Mouse (Mus musculus): ENCODE results near the gene Rnf2. TPM values are rescaled to one million over a fixed set of nuclear protein-coding genes. Genes with fewer than 3 reads are reported as not detected.

Rnf2 gene
- total and polyA plus RNA-seq, 3 experiments: 27.5 to 78.2 (median 30.7) TPM

DNA sequence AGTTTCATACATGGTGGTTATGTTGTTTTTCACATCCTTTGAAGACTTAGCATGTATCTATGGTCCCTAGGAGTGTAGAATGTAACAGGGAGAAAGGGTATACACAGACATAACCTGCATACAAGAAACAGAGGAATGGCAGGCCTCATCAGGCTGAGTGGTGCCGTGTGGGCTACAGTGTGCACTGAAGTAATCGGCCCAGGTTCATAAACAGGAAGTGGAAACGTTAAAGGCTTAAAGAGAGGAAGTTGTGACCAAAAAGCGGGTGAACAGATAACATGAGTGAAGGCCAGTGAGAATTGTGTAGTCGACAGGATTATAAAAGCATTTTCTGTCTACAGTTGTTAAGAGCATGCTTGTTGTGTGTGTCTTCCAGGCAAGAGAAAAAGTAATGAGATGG, 43.7 kb downstream of the Rnf2 start:
- H3K36me3 ChIP-seq (ENCODE audit: control insufficient read depth in 1 of 2, insufficient read depth in 2 of 2, low read length in 2 of 2): peaks cover 14 to 17% of the 10 kb centered on the region in 2 experiments
- DNase-seq (ENCODE audit: low read depth, low spot score): peak; percentile 81
- H3K27me3 ChIP-seq (ENCODE audit: control insufficient read depth in 1 of 2, insufficient read depth in 2 of 2, low read length in 2 of 2): no peaks in the 10 kb centered on the region
- H3K9ac ChIP-seq (ENCODE audit: control insufficient read depth, low read depth, low read length, poor library complexity, severe bottlenecking): no peak overlapping the region
- no peak for TF ChIP-seq SMC3 (IDR thresholded peaks at IDR 0.05; ENCODE audit: low read depth, low read length)
- peak; percentile 74 for TF ChIP-seq GATA1 (IDR thresholded peaks at IDR 0.05; ENCODE audit: low read depth, low read length)
- TF ChIP-seq USF1 (IDR thresholded peaks at IDR 0.05; ENCODE audit: low read depth, low read length): no peak
- no peak for TF ChIP-seq MXI1 (IDR thresholded peaks at IDR 0.05; ENCODE audit: low read depth, low read length)
- peak; percentile 74 for TF ChIP-seq ELF1 (IDR thresholded peaks at IDR 0.05; ENCODE audit: low read depth, low read length)
- TF ChIP-seq NELFE (IDR thresholded peaks at IDR 0.05; ENCODE audit: low read depth, low read length): 0 out of 2 replicates have a peak, but pooled peaks have one; percentile 28
- no peak for TF ChIP-seq ZKSCAN1 (IDR thresholded peaks at IDR 0.05; ENCODE audit: low read depth, low read length)
- no peak for TF ChIP-seq MEF2A (IDR thresholded peaks at IDR 0.05; ENCODE audit: extremely low read depth, insufficient replicate concordance, low read depth, low read length, poor library complexity, severe bottlenecking)
- TF ChIP-seq SIN3A (IDR thresholded peaks at IDR 0.05; ENCODE audit: low read length): peak; percentile 54
- TF ChIP-seq EP300 (IDR thresholded peaks at IDR 0.05; ENCODE audit: low read depth in 1 of 2, low read length in 2 of 2): peak; percentile 58 to 62; a peak in 3 of 4 replicates
- TF ChIP-seq POLR2A (IDR thresholded peaks at IDR 0.05; ENCODE audit: control insufficient read depth in 1 of 2, insufficient read depth in 1 of 2, low read depth in 1 of 2, low read length in 2 of 2, poor library complexity in 1 of 2): peak in 1 of 2 experiments; percentile 38; a peak in 2 of 4 replicates
- 0 out of 2 replicates have a peak, but pooled peaks have one; percentile 29 for TF ChIP-seq TBP (IDR thresholded peaks at IDR 0.05; ENCODE audit: low read depth, low read length)
- peak; percentile 72 for TF ChIP-seq MAX (IDR thresholded peaks at IDR 0.05; ENCODE audit: low read length)
- no peak for TF ChIP-seq KAT2A (conservative IDR thresholded peaks at IDR 0.05; ENCODE audit: low read depth, low read length)
- no peak for TF ChIP-seq GABPA (IDR thresholded peaks at IDR 0.05; ENCODE audit: low read depth, low read length)
- TF ChIP-seq HCFC1 (IDR thresholded peaks at IDR 0.05; ENCODE audit: low read depth, low read length): peak; percentile 50
- 0 out of 2 replicates have a peak, but pooled peaks have one; percentile 24 for TF ChIP-seq ETS1 (IDR thresholded peaks at IDR 0.05; ENCODE audit: low read depth, low read length)
- TF ChIP-seq CTCF (IDR thresholded peaks at IDR 0.05 in 2 of 3, conservative IDR thresholded peaks at IDR 0.05 in 1 of 3; ENCODE audit: control insufficient read depth in 1 of 3, insufficient read depth in 1 of 3, low read depth in 2 of 3, low read length in 3 of 3, poor library complexity in 1 of 3, severe bottlenecking in 1 of 3): no peak
- TF ChIP-seq POLR2AphosphoS2 (IDR thresholded peaks at IDR 0.05; ENCODE audit: low read length): no peak
- TF ChIP-seq ZMIZ1 (IDR thresholded peaks at IDR 0.05; ENCODE audit: low read depth, low read length): no peak
- H3K27ac ChIP-seq (ENCODE audit: control insufficient read depth, low read depth, low read length): peak overlapping the region; percentile 65
- H3K4me1 ChIP-seq (ENCODE audit: control insufficient read depth in 1 of 2, insufficient read depth in 2 of 2, low read length in 2 of 2): peaks cover 5 to 10% of the 10 kb centered on the region in 2 experiments; a peak in 3 of 4 replicates
- no peaks in the 10 kb centered on the region for H3K79me2 ChIP-seq (ENCODE audit: control insufficient read depth, insufficient read depth, low read length, poor library complexity)
- no peaks in the 10 kb centered on the region for H3K9me3 ChIP-seq (replicated peaks; ENCODE audit: insufficient read depth, low read length)
- no peak overlapping the region for H3K4me3 ChIP-seq (ENCODE audit: control insufficient read depth in 1 of 2, insufficient read depth in 1 of 2, low read depth in 2 of 2, low read length in 2 of 2)

DNA sequence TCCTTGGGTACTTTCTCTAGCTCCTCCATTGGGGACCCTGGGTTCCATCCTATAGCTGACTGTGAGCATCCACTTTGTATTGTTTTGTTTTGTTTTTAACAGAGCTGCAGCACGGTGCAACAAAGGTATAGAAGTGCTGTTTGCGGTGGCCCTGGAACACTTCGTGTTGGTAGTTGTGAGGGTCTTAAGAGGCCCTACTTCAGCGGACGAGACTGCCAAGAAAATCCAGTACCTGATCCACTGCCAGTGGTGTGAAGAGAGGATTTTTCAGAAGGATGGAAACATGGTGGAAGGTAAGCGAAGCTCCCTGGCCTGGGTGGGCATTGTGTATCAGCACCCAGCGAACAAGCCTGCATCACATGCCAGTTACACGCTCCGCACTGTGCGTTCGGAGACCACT, 48.8 kb downstream of the Rnf2 start:
- Histone ChIP-seq H3K4me3 (ENCODE audit: control insufficient read depth in 1 of 2, insufficient read depth in 1 of 2, low read depth in 2 of 2, low read length in 2 of 2) (no peak overlapping the region), H3K4me1 (ENCODE audit: control insufficient read depth in 1 of 2, insufficient read depth in 2 of 2, low read length in 2 of 2) (peaks cover 3 to 4% of the 10 kb centered on the region in 2 experiments; a peak in 2 of 4 replicates), H3K79me2 (ENCODE audit: control insufficient read depth, insufficient read depth, low read length, poor library complexity) (no peaks in the 10 kb centered on the region), H3K27ac (ENCODE audit: control insufficient read depth, low read depth, low read length) (no peak overlapping the region), H3K27me3 (ENCODE audit: control insufficient read depth in 1 of 2, insufficient read depth in 2 of 2, low read length in 2 of 2) (no peaks in the 10 kb centered on the region), H3K36me3 (ENCODE audit: control insufficient read depth in 1 of 2, insufficient read depth in 2 of 2, low read length in 2 of 2) (peaks cover 8 to 36% of the 10 kb centered on the region in 2 experiments), H3K9me3 (replicated peaks; ENCODE audit: insufficient read depth, low read length) (no peaks in the 10 kb centered on the region), H3K9ac (ENCODE audit: control insufficient read depth, low read depth, low read length, poor library complexity, severe bottlenecking) (no peak overlapping the region)
- DNase-seq (ENCODE audit: low read depth, low spot score): no peak
- TF ChIP-seq MAZ (IDR thresholded peaks at IDR 0.05; ENCODE audit: low read depth, low read length): no peak
- TF ChIP-seq GATA1 (IDR thresholded peaks at IDR 0.05; ENCODE audit: low read depth, low read length): no peak
- no peak for TF ChIP-seq USF2 (IDR thresholded peaks at IDR 0.05; ENCODE audit: borderline replicate concordance in 1 of 2, insufficient read depth in 1 of 2, low read depth in 1 of 2, low read length in 2 of 2)
- no peak for TF ChIP-seq RCOR1 (IDR thresholded peaks at IDR 0.05; ENCODE audit: low read depth, low read length)
- no peak for TF ChIP-seq NELFE (IDR thresholded peaks at IDR 0.05; ENCODE audit: low read depth, low read length)
- TF ChIP-seq CTCF (IDR thresholded peaks at IDR 0.05 in 2 of 3, conservative IDR thresholded peaks at IDR 0.05 in 1 of 3; ENCODE audit: control insufficient read depth in 1 of 3, insufficient read depth in 1 of 3, low read depth in 2 of 3, low read length in 3 of 3, poor library complexity in 1 of 3, severe bottlenecking in 1 of 3): no peak
- no peak for TF ChIP-seq RAD21 (IDR thresholded peaks at IDR 0.05; ENCODE audit: low read depth, low read length)

Measured in MEL (cell line).